Mouse (Mus musculus) layer of hippocampus, adult 9-11 months (tissue): Measurements from ENCODE around the gene 4930447F04Rik.

ENCODE experiments used
- DNase-seq: peaks from one replicate; pipeline ENCODE4 v3.0.0; 2022

The 4930447F04Rik gene

DNA sequence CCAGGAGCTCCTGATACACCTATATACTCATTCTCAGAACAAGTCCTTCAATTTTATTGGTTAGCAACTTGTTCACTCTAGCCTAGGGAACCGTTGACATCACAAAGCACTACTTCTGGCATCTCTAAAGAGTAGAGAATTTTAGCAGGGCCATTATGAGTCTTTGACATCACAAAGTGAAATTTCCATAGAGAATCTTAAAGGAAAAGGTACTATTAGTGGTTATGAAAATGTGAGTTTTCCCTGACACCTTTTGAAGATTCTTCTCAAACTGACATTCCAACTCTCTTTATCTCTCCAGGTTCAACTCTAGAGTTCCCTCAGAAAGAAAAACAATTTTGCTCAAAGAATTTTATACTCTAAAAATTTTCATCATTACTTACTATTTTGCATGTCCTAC, at the start of gene 4930447F04Rik:
Gene 4930447F04Rik, minus strand, starts transcription at position 101 of the 400 bp plus-strand sequence.
- no peak for DNase-seq
